In genomic region chr3:105546611-105547071, GRCm38 (mm10) we compare ENCODE assay signal across 13 mouse cellular contexts.
DNase-seq lines count a peak whose midpoint lies in the region; ATAC-seq and TF ChIP-seq lines count a peak whose summit lies in the region.
"Had no signal": no experiment of that assay in that cellular context is flagged by ENCODE, and none has a peak within 500 bp of the region (broad histone marks: within the 10 kb centered on the region; RNA-seq: fewer than 3 reads in every experiment).

No protein-coding gene starts in this region.

- H3K27me3 ChIP-seq in hindbrain, postnatal 0 days (ENCODE audit: insufficient read depth, low read length), result no peaks in the 10 kb centered on the region
- no peaks in the 10 kb centered on the region for H3K27me3 ChIP-seq in hindbrain, embryonic 14.5 days (ENCODE audit: control insufficient read depth, insufficient read depth, low read length)
- H3K27me3 ChIP-seq in neural tube, embryonic 14.5 days (ENCODE audit: control insufficient read depth, insufficient read depth, low read length), result no peaks in the 10 kb centered on the region
- H3K27me3 ChIP-seq: intestine, embryonic 15.5 days; Patski; stomach, embryonic 15.5 days had no signal

- no peaks in the 10 kb centered on the region for H3K36me3 ChIP-seq in hindbrain, postnatal 0 days (ENCODE audit: insufficient read depth, low read length)
- no peaks in the 10 kb centered on the region for H3K36me3 ChIP-seq in hindbrain, embryonic 14.5 days (replicated peaks; ENCODE audit: control insufficient read depth, insufficient read depth)
- no peaks in the 10 kb centered on the region for H3K36me3 ChIP-seq in neural tube, embryonic 14.5 days (ENCODE audit: control insufficient read depth, insufficient read depth, low read length)
- H3K36me3 ChIP-seq: heart, embryonic 10.5 days; intestine, embryonic 15.5 days; stomach, embryonic 15.5 days had no signal

- DNase-seq in cerebellum, postnatal 10 days, result peak; percentile 48 to 58
- no peak for DNase-seq in cerebellum, adult 9-11 months
- DNase-seq in hindbrain, postnatal 0 days (ENCODE audit: low spot score), result peak; percentile 33
- DNase-seq in hindbrain, embryonic 14.5 days (ENCODE audit: low spot score), result no peak
- DNase-seq in neural tube, embryonic 10.5 days (ENCODE audit: extremely low spot score, low spot score), result no peak
- DNase-seq in kidney, postnatal 10 days, result peak; percentile 62
- DNase-seq in liver, result no peak

- no peak overlapping the region for H3K9ac ChIP-seq in hindbrain, postnatal 0 days (replicated peaks; ENCODE audit: low read length)
- H3K9ac ChIP-seq in hindbrain, embryonic 14.5 days, result no peak overlapping the region
- 0 out of 2 replicates have a peak overlapping the region, but pooled peaks have one; percentile 11 for H3K9ac ChIP-seq in neural tube, embryonic 14.5 days (replicated peaks; ENCODE audit: low read depth, low read length)
- H3K9ac ChIP-seq: intestine, embryonic 15.5 days; stomach, embryonic 15.5 days had no signal

- H3K4me3 ChIP-seq in hindbrain, postnatal 0 days (ENCODE audit: low read length), result no peak overlapping the region
- H3K4me3 ChIP-seq in hindbrain, embryonic 14.5 days (replicated peaks; ENCODE audit: low read length), result no peak overlapping the region
- H3K4me3 ChIP-seq in neural tube, embryonic 14.5 days (ENCODE audit: low read depth, low read length), result no peak overlapping the region
- H3K4me3 ChIP-seq: heart, embryonic 10.5 days; intestine, embryonic 15.5 days; stomach, embryonic 15.5 days had no signal

- TF ChIP-seq CTCF in hindbrain, postnatal 0 days (IDR thresholded peaks at IDR 0.05; ENCODE audit: low read depth), result no peak

- no peak overlapping the region for H3K4me2 ChIP-seq in hindbrain, postnatal 0 days (ENCODE audit: low read depth, low read length)
- H3K4me2 ChIP-seq in hindbrain, embryonic 14.5 days (replicated peaks), result no peak overlapping the region
- no peak overlapping the region for H3K4me2 ChIP-seq in neural tube, embryonic 14.5 days (ENCODE audit: low read depth, low read length)
- H3K4me2 ChIP-seq: intestine, embryonic 15.5 days; stomach, embryonic 15.5 days had no signal

- no peaks in the 10 kb centered on the region for H3K9me3 ChIP-seq in hindbrain, postnatal 0 days (ENCODE audit: low read length)
- no peaks in the 10 kb centered on the region for H3K9me3 ChIP-seq in hindbrain, embryonic 14.5 days (ENCODE audit: control insufficient read depth, low read length)
- no peaks in the 10 kb centered on the region for H3K9me3 ChIP-seq in neural tube, embryonic 14.5 days (ENCODE audit: control insufficient read depth, low read length)
- H3K9me3 ChIP-seq: heart, embryonic 10.5 days; intestine, embryonic 15.5 days; stomach, embryonic 15.5 days had no signal

- ATAC-seq in hindbrain, postnatal 0 days, result no peak; the same call in 1 of the 2 replicates
- ATAC-seq in hindbrain, embryonic 14.5 days (ENCODE audit: low FRiP score), result no peak
- peak; percentile 45; the same call in 1 of the 2 replicates for ATAC-seq in neural tube, embryonic 14.5 days (ENCODE audit: low read depth)
- ATAC-seq: intestine, embryonic 15.5 days; lung, postnatal 0 days; Patski had no signal

- H3K4me1 ChIP-seq in hindbrain, postnatal 0 days (ENCODE audit: insufficient read depth, low read length), result peaks cover 4% of the 10 kb centered on the region; the same call in 1 of the 2 replicates
- 0 out of 2 replicates have a peak, but pooled peaks cover 7% of the 10 kb centered on the region for H3K4me1 ChIP-seq in hindbrain, embryonic 14.5 days (replicated peaks; ENCODE audit: control insufficient read depth, insufficient read depth, low read length)
- peaks cover 2% of the 10 kb centered on the region; the same call in 1 of the 2 replicates for H3K4me1 ChIP-seq in neural tube, embryonic 14.5 days (ENCODE audit: control insufficient read depth, insufficient read depth, low read length)
- H3K4me1 ChIP-seq: intestine, embryonic 15.5 days had no signal

- 32% methylated on average over 13 of the region's 13 CpGs for WGBS in hindbrain, postnatal 0 days
- WGBS in hindbrain, embryonic 14.5 days, result 42% methylated on average over 13 of the region's 13 CpGs
- WGBS in neural tube, embryonic 14.5 days, result 34% methylated on average over 13 of the region's 13 CpGs

- H3K27ac ChIP-seq in hindbrain, postnatal 0 days, result no peak overlapping the region
- H3K27ac ChIP-seq in hindbrain, embryonic 14.5 days, result no peak overlapping the region
- no peak overlapping the region for H3K27ac ChIP-seq in neural tube, embryonic 14.5 days (ENCODE audit: low read depth, low read length)
- H3K27ac ChIP-seq: heart, embryonic 10.5 days; intestine, embryonic 15.5 days; stomach, embryonic 15.5 days had no signal

Comparison
In these comparisons a context has a peak if more than half of its experiments do, and no peak if none do; other contexts are left out.
1. DNase-seq: peak in cerebellum, postnatal 10 days (2 of 2), hindbrain, postnatal 0 days (single experiment) and kidney, postnatal 10 days (single experiment); none in cerebellum, adult 9-11 months (single experiment), hindbrain, embryonic 14.5 days (single experiment), neural tube, embryonic 10.5 days (single experiment) and liver (single experiment).